Mouse (Mus musculus) ES-Bruce4 (cell line): ENCODE results near the gene Nedd4. TPM values are rescaled to one million over a fixed set of nuclear protein-coding genes. Genes with fewer than 3 reads are reported as not detected.

Source experiments
- H3K27ac ChIP-seq: 2 replicates; pipeline ENCODE4 v1.5.1; 2012; ENCODE audit warnings: low read length, inconsistent platforms; ENCODE audit not compliant: insufficient read depth
- H3K27me3 ChIP-seq: 2 replicates; pipeline ENCODE4 v1.6.1; 2012; ENCODE audit warnings: mild to moderate bottlenecking, low read length, inconsistent platforms; ENCODE audit not compliant: control insufficient read depth, poor library complexity, insufficient read depth, severe bottlenecking
- H3K36me3 ChIP-seq: 2 replicates; pipeline ENCODE4 v1.6.1; 2012; ENCODE audit warnings: inconsistent platforms, mild to moderate bottlenecking, low read length, moderate library complexity; ENCODE audit not compliant: control insufficient read depth, poor library complexity, insufficient read depth, severe bottlenecking
- H3K4me1 ChIP-seq: one replicate; pipeline ENCODE4 v1.8.1; 2011; ENCODE audit warnings: low read length; ENCODE audit not compliant: control insufficient read depth, insufficient read depth
- H3K4me3 ChIP-seq: 2 replicates; pipeline ENCODE4 v1.5.1; 2011; ENCODE audit warnings: low read depth, mild to moderate bottlenecking, low read length
- H3K9ac ChIP-seq: 2 replicates; pipeline ENCODE4 v1.6.1; 2012; ENCODE audit warnings: low read depth, mild to moderate bottlenecking, inconsistent platforms; ENCODE audit not compliant: poor library complexity, severe bottlenecking
- H3K9me3 ChIP-seq: replicated peaks from 2 replicates; pipeline ENCODE4 v1.6.1; 2012; ENCODE audit warnings: mild to moderate bottlenecking, low read length, inconsistent platforms; ENCODE audit not compliant: control insufficient read depth, poor library complexity, insufficient read depth, severe bottlenecking
- CTCF ChIP-seq: IDR thresholded peaks from one replicate; pipeline ENCODE4 v1.8.1; 2011; ENCODE audit warnings: low read depth, low read length
- EP300 ChIP-seq: IDR thresholded peaks from 2 replicates; pipeline ENCODE4 v1.6.1; 2011; ENCODE audit warnings: low read depth, low read length; ENCODE audit not compliant: insufficient read depth
- POLR2A ChIP-seq: IDR thresholded peaks from one replicate; pipeline ENCODE4 v1.8.1; 2011; ENCODE audit warnings: low read length; ENCODE audit not compliant: insufficient read depth
- polyA plus RNA-seq: library from polyadenylated mRNA; stranded (reverse); fragments of >200 nt; gene quantifications from 2 replicates; pipeline ENCODE4 v1.2.4, GENCODE M21; 2011; ENCODE audit warnings: low read depth; ENCODE audit not compliant: missing spikeins, insufficient read depth, insufficient read length

The Nedd4 gene
- polyA plus RNA-seq, 1 experiment, result 1,184 TPM

GRCm38 (mm10) chr9:72787732-72788131 is 125.6 kb downstream of the Nedd4 start:
- Histone ChIP-seq H3K9ac (no peak overlapping the region), H3K9me3 (no peaks in the 10 kb centered on the region), H3K36me3 (no peaks in the 10 kb centered on the region), H3K4me3 (no peak overlapping the region), H3K27me3 (no peaks in the 10 kb centered on the region), H3K4me1 (no peaks in the 10 kb centered on the region), H3K27ac (no peak overlapping the region)
- TF ChIP-seq POLR2A, result no peak
- no peak for TF ChIP-seq EP300
- TF ChIP-seq CTCF, result no peak

DNA sequence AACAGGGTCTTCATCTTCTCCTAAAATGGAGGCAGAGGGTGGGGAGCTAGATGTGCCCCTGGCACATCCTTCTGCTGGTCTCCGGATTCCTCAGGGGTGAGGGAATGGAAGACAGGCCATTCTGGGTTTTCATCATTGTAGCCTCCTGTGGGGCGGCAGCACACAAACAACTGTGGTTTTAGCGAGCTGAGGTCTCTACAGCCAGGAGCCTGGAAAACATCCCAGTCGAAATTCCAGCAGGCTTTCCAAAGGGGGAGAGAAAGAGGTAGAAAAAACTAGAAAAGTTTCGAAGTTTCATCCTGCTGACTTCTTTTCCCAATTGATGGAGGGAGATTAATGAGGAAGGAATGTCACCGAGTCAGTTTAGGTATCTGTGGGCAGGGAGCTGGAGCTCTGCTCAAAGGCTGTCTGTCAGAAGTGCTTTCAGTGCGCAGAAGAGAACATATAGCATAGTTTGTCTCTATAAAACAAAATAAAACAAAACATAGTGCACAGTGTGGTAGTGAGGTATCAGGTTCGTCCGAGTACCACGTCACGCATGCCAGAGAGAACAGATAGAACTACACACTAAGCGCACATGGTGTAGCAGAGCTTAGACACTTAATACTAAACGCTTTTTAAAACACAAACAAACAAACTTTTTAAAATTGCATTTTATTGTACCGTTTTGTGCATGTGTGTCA is 128.5 kb downstream of the Nedd4 start:
- Histone ChIP-seq H3K9me3 (0 out of 2 replicates have a peak, but pooled peaks cover 2% of the 10 kb centered on the region), H3K4me3 (no peak overlapping the region), H3K4me1 (no peaks in the 10 kb centered on the region), H3K27ac (no peak overlapping the region), H3K27me3 (no peaks in the 10 kb centered on the region), H3K36me3 (no peaks in the 10 kb centered on the region), H3K9ac (no peak overlapping the region)
- TF ChIP-seq EP300 (no peak), POLR2A (no peak), CTCF (no peak)

DNA sequence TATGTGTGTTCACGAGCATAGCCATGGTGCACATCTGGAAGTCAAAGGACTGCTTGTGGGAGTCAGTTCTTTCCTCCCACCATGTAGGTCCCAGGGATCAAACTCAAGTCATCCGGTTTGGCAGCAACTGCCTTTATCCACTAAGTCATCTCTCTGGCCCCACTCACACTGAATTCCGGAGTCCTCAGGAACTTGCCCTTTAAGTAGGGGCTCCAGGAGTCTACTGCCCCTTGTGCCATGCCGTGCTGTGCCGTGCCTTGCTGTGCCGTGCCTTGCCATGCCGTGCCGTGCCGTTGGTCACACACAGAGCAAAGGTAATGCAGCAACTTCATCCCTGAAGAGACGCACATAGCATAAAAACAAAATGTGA is 129.1 kb downstream of the Nedd4 start:
- Histone ChIP-seq H3K27ac (no peak overlapping the region), H3K27me3 (no peaks in the 10 kb centered on the region), H3K36me3 (no peaks in the 10 kb centered on the region), H3K4me3 (no peak overlapping the region), H3K9me3 (0 out of 2 replicates have a peak, but pooled peaks cover 2% of the 10 kb centered on the region), H3K9ac (no peak overlapping the region), H3K4me1 (no peaks in the 10 kb centered on the region)
- no peak for TF ChIP-seq EP300
- no peak for TF ChIP-seq CTCF
- TF ChIP-seq POLR2A, result no peak

DNA sequence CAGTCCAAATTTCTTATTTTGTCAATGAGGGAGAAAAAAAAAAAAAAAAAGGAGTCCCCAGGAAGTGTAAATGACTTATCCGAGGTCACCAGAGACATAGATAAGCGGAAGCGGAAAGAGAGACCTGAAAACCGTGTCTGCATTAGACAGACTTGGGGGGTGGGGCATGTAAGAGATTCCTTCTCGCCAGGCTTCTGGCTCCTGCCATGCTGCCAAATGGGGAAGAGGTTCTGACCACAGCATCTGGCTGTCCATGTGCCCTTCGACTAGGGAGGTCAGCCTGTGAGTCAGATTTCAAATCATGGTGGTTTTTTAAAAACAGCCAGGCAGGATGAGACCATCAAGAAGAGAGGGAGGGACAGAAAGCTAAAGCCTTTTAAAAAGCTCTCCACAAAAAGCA is 129.5 kb downstream of the Nedd4 start:
- Histone ChIP-seq H3K4me1 (no peaks in the 10 kb centered on the region), H3K27me3 (no peaks in the 10 kb centered on the region), H3K27ac (no peak overlapping the region), H3K9me3 (0 out of 2 replicates have a peak, but pooled peaks cover 2% of the 10 kb centered on the region), H3K4me3 (no peak overlapping the region), H3K36me3 (no peaks in the 10 kb centered on the region), H3K9ac (no peak overlapping the region)
- TF ChIP-seq CTCF, result no peak
- no peak for TF ChIP-seq POLR2A

GRCm38 (mm10) chr9:72795243-72795642 is 133.1 kb downstream of the Nedd4 start:
- Histone ChIP-seq H3K4me1 (no peaks in the 10 kb centered on the region), H3K9ac (no peak overlapping the region), H3K4me3 (no peak overlapping the region), H3K27me3 (no peaks in the 10 kb centered on the region), H3K36me3 (no peaks in the 10 kb centered on the region), H3K27ac (no peak overlapping the region), H3K9me3 (0 out of 2 replicates have a peak, but pooled peaks cover 2% of the 10 kb centered on the region)
- no peak for TF ChIP-seq EP300
- no peak for TF ChIP-seq POLR2A
- no peak for TF ChIP-seq CTCF

GRCm38 (mm10) chr9:72797136-72797621 is 135.0 kb downstream of the Nedd4 start:
- no peak overlapping the region for H3K9ac ChIP-seq
- no peak overlapping the region for H3K27ac ChIP-seq
- H3K9me3 ChIP-seq, result 0 out of 2 replicates have a peak, but pooled peaks cover 2% of the 10 kb centered on the region
- H3K36me3 ChIP-seq, result no peaks in the 10 kb centered on the region
- H3K4me1 ChIP-seq, result no peaks in the 10 kb centered on the region
- no peak overlapping the region for H3K4me3 ChIP-seq
- H3K27me3 ChIP-seq, result no peaks in the 10 kb centered on the region
- TF ChIP-seq EP300, result no peak
- TF ChIP-seq POLR2A, result no peak
- no peak for TF ChIP-seq CTCF

Other genes starting within 250 kb of the Nedd4 start
- gene Mns1, start 224.3 kb upstream of the Nedd4 start, polyA plus RNA-seq, result 12.6 and 15.6 TPM in 2 replicates
- gene Tex9, start 170.1 kb upstream of the Nedd4 start, polyA plus RNA-seq, result 39.7 and 43.3 TPM in 2 replicates
- 54.0 and 54.6 TPM in 2 replicates for gene Rfx7, start 130.1 kb upstream of the Nedd4 start, polyA plus RNA-seq
- 72.4 and 78.5 TPM in 2 replicates for gene Prtg, start 144.5 kb downstream of the Nedd4 start, polyA plus RNA-seq